Mouse (Mus musculus) cerebellum, adult 2 months (tissue): ENCODE data around the gene Slc15a1. TPM values are rescaled to one million over a fixed set of nuclear protein-coding genes. Genes with fewer than 3 reads are reported as not detected.

Experiments used
- DNase-seq, 2 experiments: peaks; one replicate each; pipeline ENCODE4 v3.0.0; 2021
- H3K27ac ChIP-seq: fragments of 200-500 bp; 2 replicates; pipeline ENCODE4 v1.5.1; 2012; ENCODE audit warnings: low read length, control low read depth, inconsistent platforms; ENCODE audit not compliant: insufficient read depth
- H3K27me3 ChIP-seq: fragments of 200-500 bp; 2 replicates; pipeline ENCODE4 v1.6.1; 2012; ENCODE audit warnings: inconsistent platforms, mild to moderate bottlenecking, low read length, moderate library complexity; ENCODE audit not compliant: control insufficient read depth, insufficient read depth
- H3K4me1 ChIP-seq: fragments of 200-500 bp; 2 replicates; pipeline ENCODE4 v1.6.1; 2011; ENCODE audit warnings: low read length; ENCODE audit not compliant: control insufficient read depth, insufficient read depth
- H3K4me3 ChIP-seq: fragments of 200-500 bp; replicated peaks from 2 replicates; pipeline ENCODE3; 2011; ENCODE audit warnings: mild to moderate bottlenecking, low read depth, low read length, control low read depth; ENCODE audit not compliant: insufficient read depth
- CTCF ChIP-seq: fragments of 200-500 bp; IDR thresholded peaks from 2 replicates; pipeline ENCODE4 v1.5.1; 2011; ENCODE audit warnings: low read depth, mild to moderate bottlenecking, control low read depth, low read length, moderate library complexity, borderline replicate concordance; ENCODE audit not compliant: insufficient read depth
- POLR2A ChIP-seq: fragments of 200-500 bp; IDR thresholded peaks from 2 replicates; pipeline ENCODE4 v1.6.1; 2011; ENCODE audit warnings: low read length, control low read depth, borderline replicate concordance; ENCODE audit not compliant: insufficient read depth
- WGBS: fragments of 180-500 bp; shearing (Covaris S2); methylation state at CpG from one replicate; pipeline ENCODE4 v1.1.7; 2018; 5-methylcytosine and 5-hydroxymethylcytosine counted together
- polyA plus RNA-seq: library from polyadenylated mRNA; depleted of rRNA; stranded (reverse); fragments of >200 nt; gene quantifications from 2 replicates; pipeline ENCODE4 v1.2.3, GENCODE M21; 2012

Gene Slc15a1
- polyA plus RNA-seq, 1 experiment: not detected

DNA sequence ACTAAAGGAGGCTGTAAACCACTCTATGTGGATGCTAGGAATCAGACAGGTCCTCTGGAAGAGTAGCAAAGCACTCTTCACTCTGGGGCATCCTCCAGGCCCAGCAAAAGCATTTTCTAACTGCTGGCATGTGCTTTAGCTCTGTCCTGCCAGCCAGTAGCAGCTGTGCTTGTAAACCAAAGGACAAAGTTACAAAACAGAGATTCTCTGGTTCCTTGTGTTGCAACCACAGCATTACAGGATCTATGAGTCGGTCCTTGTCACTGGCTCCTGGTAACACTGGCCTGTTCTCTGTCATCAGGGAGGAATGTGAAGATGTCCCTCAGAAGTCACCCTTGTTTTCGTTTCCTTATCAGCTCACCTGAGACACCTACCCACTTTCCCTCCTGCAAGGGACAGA is 4.5 kb downstream of the Slc15a1 start:
- 84% methylated on average over 2 of the region's 2 CpGs for WGBS
- H3K4me3 ChIP-seq: no peak overlapping the region
- no peak for DNase-seq
- TF ChIP-seq POLR2A: no peak
- TF ChIP-seq CTCF: no peak
- H3K4me1 ChIP-seq: peaks cover 5% of the 10 kb centered on the region; the same call in 1 of the 2 replicates
- no peaks in the 10 kb centered on the region; the same call in 1 of the 2 replicates for H3K27me3 ChIP-seq
- no peak overlapping the region for H3K27ac ChIP-seq

DNA sequence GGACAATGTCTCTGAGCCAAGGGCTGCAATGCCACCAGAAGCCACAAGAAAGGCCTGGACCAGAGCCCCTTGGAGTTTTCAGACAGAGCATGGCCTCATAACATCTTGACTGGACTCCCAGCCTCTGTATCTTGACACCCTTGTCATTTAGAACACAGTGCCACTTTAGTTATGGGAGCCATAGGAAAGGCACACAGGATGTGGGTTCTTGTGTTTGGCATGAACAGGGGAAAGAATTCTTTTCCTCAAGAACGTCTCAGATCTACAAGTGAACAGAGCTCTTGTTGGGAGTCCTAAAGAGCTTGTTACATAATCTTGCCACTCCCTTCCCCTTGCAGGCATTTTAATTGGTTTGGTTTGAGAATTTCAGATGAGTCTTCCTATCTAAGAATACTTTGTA is 5.3 kb downstream of the Slc15a1 start:
- Histone ChIP-seq H3K27ac (no peak overlapping the region), H3K27me3 (no peaks in the 10 kb centered on the region; the same call in 1 of the 2 replicates), H3K4me1 (peaks cover 5% of the 10 kb centered on the region; the same call in 1 of the 2 replicates), H3K4me3 (no peak overlapping the region)
- DNase-seq: no peak
- 70% methylated on average over 1 of the region's 1 CpGs for WGBS
- TF ChIP-seq POLR2A (no peak), CTCF (no peak)

DNA sequence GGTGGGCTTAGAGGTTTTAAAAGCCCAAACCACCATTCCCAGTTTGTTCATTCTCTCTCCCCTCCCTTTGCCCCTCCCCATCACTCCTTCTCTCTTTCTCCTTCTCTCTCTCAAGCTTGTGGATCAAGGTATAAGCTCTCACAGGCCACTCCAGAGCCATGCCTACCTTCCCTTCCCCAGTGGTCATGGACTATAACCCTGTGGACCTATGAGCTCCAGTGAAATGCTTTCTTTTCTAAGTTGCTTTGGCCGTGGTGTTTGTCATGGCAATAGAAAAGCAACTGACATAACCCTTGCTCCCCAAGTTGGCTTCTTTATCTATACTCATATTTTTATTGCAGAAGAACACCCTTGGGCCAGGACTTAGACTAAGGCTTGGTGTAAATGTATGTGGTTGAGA is 7.3 kb downstream of the Slc15a1 start:
- peaks cover 5% of the 10 kb centered on the region; the same call in 1 of the 2 replicates for H3K4me1 ChIP-seq
- H3K4me3 ChIP-seq: no peak overlapping the region
- no peak overlapping the region for H3K27ac ChIP-seq
- TF ChIP-seq POLR2A (no peak), CTCF (no peak)
- no peak for DNase-seq
- WGBS: 100% methylated on average over 1 of the region's 1 CpGs
- no peaks in the 10 kb centered on the region for H3K27me3 ChIP-seq

DNA sequence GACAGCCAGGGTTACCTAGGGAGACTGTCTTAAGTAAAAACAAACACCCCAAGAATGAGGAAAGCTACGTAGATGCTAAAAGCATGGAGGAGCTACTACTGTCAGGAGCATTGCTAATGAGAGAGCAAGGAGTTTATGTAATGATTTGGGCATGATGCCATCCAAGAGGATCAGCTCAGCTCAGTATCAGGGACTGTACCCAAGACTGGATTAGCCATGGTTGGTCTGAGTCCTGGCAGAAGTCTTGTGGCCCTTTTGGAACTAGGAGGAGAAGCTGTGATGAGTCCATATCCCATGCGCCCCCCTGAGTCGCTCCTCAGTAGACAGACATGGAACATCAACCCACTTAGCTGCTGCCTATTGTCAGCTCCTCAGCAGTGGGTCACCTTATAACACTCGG is 9.3 kb downstream of the Slc15a1 start:
- WGBS: 22% methylated on average over 4 of the region's 4 CpGs
- Histone ChIP-seq H3K27ac (no peak overlapping the region), H3K4me3 (no peak overlapping the region), H3K4me1 (peaks cover 8% of the 10 kb centered on the region), H3K27me3 (no peaks in the 10 kb centered on the region)
- peak; percentile 14 to 59 for DNase-seq
- TF ChIP-seq CTCF: no peak
- TF ChIP-seq POLR2A: no peak

DNA sequence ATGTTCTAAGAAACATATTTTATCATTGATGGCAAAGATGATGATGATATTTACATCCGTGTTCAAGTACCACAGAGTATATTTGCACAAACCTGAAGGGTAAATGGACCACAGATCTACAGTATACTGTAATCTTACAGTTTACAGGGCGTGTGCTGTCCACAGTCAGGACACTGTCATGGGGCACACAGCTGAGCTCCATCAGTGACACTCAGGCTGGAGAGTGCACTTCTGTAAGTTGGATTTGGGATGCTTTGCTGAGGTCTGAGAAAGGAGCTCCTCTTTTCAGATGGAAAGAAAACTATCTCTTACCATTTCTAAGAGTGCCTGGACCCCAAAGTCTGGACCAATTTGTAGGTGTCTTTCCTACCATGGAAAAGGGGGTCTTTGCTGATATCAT is 9.9 kb downstream of the Slc15a1 start:
- TF ChIP-seq CTCF: no peak
- TF ChIP-seq POLR2A: no peak
- Histone ChIP-seq H3K27me3 (no peaks in the 10 kb centered on the region; the same call in 1 of the 2 replicates), H3K27ac (no peak overlapping the region), H3K4me3 (no peak overlapping the region), H3K4me1 (peaks cover 8% of the 10 kb centered on the region)
- DNase-seq: no peak
- WGBS: 92% methylated on average over 2 of the region's 2 CpGs

DNA sequence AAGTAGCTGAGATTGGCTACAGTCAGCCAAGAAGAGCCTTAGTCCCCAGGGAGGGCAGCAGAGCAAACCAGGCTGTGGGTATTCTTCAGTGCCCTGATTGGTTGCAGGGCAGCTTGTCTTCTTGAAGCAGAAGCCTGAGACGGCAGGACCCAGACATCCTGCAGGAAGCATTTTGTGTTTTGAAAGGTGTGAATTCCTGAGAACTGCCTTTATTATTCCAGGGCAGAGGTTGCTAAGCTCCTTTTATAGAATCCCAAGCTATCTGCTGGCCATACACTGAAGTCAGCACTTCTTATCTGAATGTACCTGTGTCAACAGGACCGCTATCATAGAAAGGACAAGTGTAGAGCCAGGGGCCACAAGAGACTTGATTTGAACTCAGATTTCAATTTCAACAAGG is 10.8 kb downstream of the Slc15a1 start:
- WGBS: 74% methylated on average over 2 of the region's 2 CpGs
- H3K27me3 ChIP-seq: no peaks in the 10 kb centered on the region; the same call in 1 of the 2 replicates
- H3K27ac ChIP-seq: no peak overlapping the region
- DNase-seq: no peak
- peaks cover 8% of the 10 kb centered on the region for H3K4me1 ChIP-seq
- no peak overlapping the region for H3K4me3 ChIP-seq
- TF ChIP-seq POLR2A: no peak
- no peak for TF ChIP-seq CTCF

DNA sequence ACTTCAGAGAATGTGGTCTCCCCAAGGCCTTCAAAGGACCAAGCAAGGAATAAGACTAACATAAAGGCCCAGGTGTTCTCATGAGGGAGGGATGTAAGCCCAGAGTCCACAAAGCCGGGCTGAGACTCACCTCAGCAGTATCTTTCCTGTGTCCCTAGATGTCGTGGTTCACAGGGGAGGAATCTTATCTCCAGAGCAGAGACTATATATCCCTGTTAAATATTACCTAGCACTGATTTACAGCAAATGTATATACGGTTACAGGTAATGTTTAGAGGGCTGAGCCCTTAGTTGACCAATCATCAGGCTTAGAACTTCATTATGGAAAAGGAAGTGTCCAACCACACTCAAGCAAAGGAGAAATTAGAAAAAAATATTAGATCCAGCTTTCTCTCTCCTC is 11.3 kb downstream of the Slc15a1 start:
- no peaks in the 10 kb centered on the region; the same call in 1 of the 2 replicates for H3K27me3 ChIP-seq
- WGBS: 87% methylated on average over 3 of the region's 3 CpGs
- H3K4me3 ChIP-seq: no peak overlapping the region
- TF ChIP-seq CTCF (no peak), POLR2A (no peak)
- DNase-seq: no peak
- H3K4me1 ChIP-seq: peaks cover 8% of the 10 kb centered on the region
- H3K27ac ChIP-seq: no peak overlapping the region

DNA sequence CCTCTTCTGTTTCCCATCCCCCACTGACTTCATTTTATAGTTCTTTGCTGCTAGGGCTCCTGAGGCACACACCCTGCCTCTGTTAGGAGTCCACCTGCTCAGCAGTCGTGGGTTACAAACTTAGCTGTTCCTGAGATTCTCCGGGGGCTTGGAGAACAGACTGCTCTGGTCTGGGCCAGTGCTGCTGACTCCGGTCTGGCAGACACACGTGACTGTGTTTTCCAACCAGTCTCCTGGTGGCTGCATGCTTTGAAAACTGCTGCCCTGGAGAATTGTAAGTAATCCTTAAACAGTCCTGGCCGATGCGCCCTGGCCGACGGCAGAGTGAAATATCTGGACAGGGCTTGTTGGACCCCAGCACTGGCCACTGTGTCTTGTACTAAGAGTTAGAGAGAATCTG is 12.7 kb downstream of the Slc15a1 start:
- peaks cover 8% of the 10 kb centered on the region for H3K4me1 ChIP-seq
- no peak overlapping the region for H3K4me3 ChIP-seq
- H3K27ac ChIP-seq: no peak overlapping the region
- 17% methylated on average over 8 of the region's 8 CpGs for WGBS
- no peaks in the 10 kb centered on the region; the same call in 1 of the 2 replicates for H3K27me3 ChIP-seq
- no peak for DNase-seq
- TF ChIP-seq CTCF (no peak), POLR2A (no peak)
